Mouse (Mus musculus) adrenal gland, postnatal 0 days (tissue): Measurements from ENCODE around the gene Gsk3b. TPM values are rescaled to one million over a fixed set of nuclear protein-coding genes. Genes with fewer than 3 reads are reported as not detected.

ENCODE experiments used
- polyA plus RNA-seq: library from polyadenylated mRNA; unstranded; fragments of >200 nt; fragmentation: Nextera tagmentation; extraction: Ambion mirVana; gene quantifications from 2 replicates; pipeline ENCODE4 v1.2.1, GENCODE M21; 2015

Gsk3b gene
- polyA plus RNA-seq = 39.7 and 41.9 TPM in 2 replicates

GRCm38 (mm10) chr16:38088629-38089446, at the start of gene Gsk3b:
Gene Gsk3b (plus strand): TSS chr16:38089001.

GRCm38 (mm10) chr16:38294685-38295348, 206.0 kb downstream of the Gsk3b start, which contains the start of gene Nr1i2:
Gene Nr1i2 (minus strand): TSS chr16:38294824.

Other genes starting within 250 kb of the Gsk3b start
- gene Gm36028, start 227.9 kb upstream of the Gsk3b start, polyA plus RNA-seq = not detected in 2 replicates
- gene Lrrc58, start 220.6 kb upstream of the Gsk3b start, polyA plus RNA-seq = 38.6 and 48.9 TPM in 2 replicates
- 0.33 and 0.43 TPM in 2 replicates for gene Gpr156, start 172.5 kb upstream of the Gsk3b start, polyA plus RNA-seq
- gene Nr1i2, start 205.8 kb downstream of the Gsk3b start, polyA plus RNA-seq = 0.51 and 1.3 TPM in 2 replicates